Mouse (Mus musculus): ENCODE results near the gene Coro7. TPM values are rescaled to one million over a fixed set of nuclear protein-coding genes. Genes with fewer than 3 reads are reported as not detected.

Coro7 gene
- polyA plus RNA-seq, 1 experiment, result 6.0 TPM

DNA sequence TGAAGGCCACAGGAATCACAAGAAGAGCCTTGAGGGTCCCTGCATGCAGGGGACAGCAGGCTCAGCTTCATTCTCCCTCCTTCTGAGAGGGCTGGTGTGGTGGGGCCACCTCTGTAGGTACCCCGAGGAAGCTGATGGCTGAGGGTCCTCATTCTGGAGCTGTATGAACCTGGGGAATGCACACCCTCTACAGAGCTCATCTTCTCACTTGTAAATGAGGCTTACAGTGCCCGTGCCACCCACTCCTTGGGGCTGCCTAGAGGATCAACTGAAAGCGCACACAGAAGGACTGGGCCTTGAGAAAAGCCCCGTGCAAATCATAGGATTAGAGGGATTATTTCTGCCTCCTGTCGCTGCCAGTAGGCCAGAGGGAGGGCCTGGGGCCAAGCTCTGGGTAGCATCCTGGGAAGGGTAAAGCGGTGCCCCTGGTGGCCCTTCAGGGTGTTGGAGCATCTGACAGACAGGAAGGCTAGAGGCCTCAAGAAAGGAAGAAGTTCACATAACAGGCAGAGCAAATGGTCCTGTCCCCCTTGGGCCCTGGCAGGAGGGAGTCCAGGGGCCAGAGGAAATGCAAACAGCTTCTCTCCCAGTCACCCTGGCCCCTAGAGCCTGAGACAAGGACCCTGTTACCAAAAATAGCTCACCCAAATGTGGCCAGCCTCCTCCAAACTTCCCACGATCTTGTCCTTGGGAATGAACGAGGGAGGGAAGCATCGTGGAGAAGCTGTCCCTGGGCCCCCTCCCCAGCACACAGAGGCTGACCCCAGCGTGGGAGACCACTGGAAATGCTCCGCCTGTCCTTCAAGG lies 23.6 kb downstream of the Coro7 start:
- Histone ChIP-seq H3K36me3 (ENCODE audit: control insufficient read depth, insufficient read depth) (peaks cover 35% of the 10 kb centered on the region), H3ac (ENCODE audit: control insufficient read depth, insufficient read length, low read depth) (no peak overlapping the region), H3K79me3 (ENCODE audit: low read depth) (peaks cover 7% of the 10 kb centered on the region), H3K4me3 (ENCODE audit: insufficient read depth, poor library complexity, severe bottlenecking) (no peak overlapping the region), H3K79me2 (ENCODE audit: control insufficient read depth, insufficient read depth) (peaks cover 19% of the 10 kb centered on the region), H3K27me3 (ENCODE audit: control insufficient read depth, insufficient read depth, insufficient read length) (no peaks in the 10 kb centered on the region)
- no peak for TF ChIP-seq MAX (IDR thresholded peaks at IDR 0.05)
- TF ChIP-seq FOSL1 (IDR thresholded peaks at IDR 0.05; ENCODE audit: insufficient read depth, low read length, poor library complexity, severe bottlenecking), result no peak
- no peak for TF ChIP-seq CTCF (IDR thresholded peaks at IDR 0.05; ENCODE audit: control insufficient read depth, insufficient read depth, insufficient read length)
- TF ChIP-seq MYOG (IDR thresholded peaks at IDR 0.05; ENCODE audit: control insufficient read depth, extremely low read depth, insufficient read length), result no peak
- TF ChIP-seq MYOD1 (IDR thresholded peaks at IDR 0.05; ENCODE audit: control insufficient read depth, insufficient read length, low read depth), result no peak
- TF ChIP-seq CEBPB (IDR thresholded peaks at IDR 0.05; ENCODE audit: low read depth), result no peak
- no peak for TF ChIP-seq USF1 (IDR thresholded peaks at IDR 0.05; ENCODE audit: low read depth)

DNA sequence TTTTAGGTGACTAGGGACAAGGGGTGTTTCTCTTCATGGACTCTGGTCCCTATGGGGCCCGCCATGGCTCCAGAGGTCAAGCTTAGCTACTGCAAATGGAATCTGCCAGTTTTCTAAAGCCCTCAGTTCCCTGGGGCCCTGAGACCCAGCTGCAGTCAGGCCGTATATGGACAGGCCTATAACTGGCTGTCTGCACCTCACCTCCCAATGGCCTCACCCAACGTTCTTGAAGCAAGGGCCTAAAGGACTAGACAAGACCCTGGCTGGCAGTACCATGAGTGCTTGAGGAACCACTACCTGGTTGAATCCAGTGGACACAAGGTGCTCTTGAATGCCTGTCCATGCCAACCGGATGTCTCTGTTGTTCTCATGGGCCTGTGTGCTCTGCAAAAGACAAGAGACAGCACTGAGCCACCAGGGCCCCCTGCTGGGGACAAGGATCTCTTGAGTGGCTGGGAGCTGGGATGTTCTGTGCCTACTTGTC lies 24.3 kb downstream of the Coro7 start:
- Histone ChIP-seq H3K79me2 (ENCODE audit: control insufficient read depth, insufficient read depth) (peaks cover 26% of the 10 kb centered on the region), H3K4me3 (ENCODE audit: insufficient read depth, poor library complexity, severe bottlenecking) (no peak overlapping the region), H3ac (ENCODE audit: control insufficient read depth, insufficient read length, low read depth) (no peak overlapping the region), H3K36me3 (ENCODE audit: control insufficient read depth, insufficient read depth) (peaks cover 42% of the 10 kb centered on the region), H3K79me3 (ENCODE audit: low read depth) (peaks cover 12% of the 10 kb centered on the region), H3K27me3 (ENCODE audit: control insufficient read depth, insufficient read depth, insufficient read length) (no peaks in the 10 kb centered on the region)
- TF ChIP-seq USF1 (IDR thresholded peaks at IDR 0.05; ENCODE audit: low read depth) (no peak), MAX (IDR thresholded peaks at IDR 0.05) (no peak), FOSL1 (IDR thresholded peaks at IDR 0.05; ENCODE audit: insufficient read depth, low read length, poor library complexity, severe bottlenecking) (no peak), CTCF (IDR thresholded peaks at IDR 0.05; ENCODE audit: control insufficient read depth, insufficient read depth, insufficient read length) (no peak), MYOG (IDR thresholded peaks at IDR 0.05; ENCODE audit: control insufficient read depth, extremely low read depth, insufficient read length) (no peak), CEBPB (IDR thresholded peaks at IDR 0.05; ENCODE audit: low read depth) (no peak), MYOD1 (IDR thresholded peaks at IDR 0.05; ENCODE audit: control insufficient read depth, insufficient read length, low read depth) (no peak)

DNA sequence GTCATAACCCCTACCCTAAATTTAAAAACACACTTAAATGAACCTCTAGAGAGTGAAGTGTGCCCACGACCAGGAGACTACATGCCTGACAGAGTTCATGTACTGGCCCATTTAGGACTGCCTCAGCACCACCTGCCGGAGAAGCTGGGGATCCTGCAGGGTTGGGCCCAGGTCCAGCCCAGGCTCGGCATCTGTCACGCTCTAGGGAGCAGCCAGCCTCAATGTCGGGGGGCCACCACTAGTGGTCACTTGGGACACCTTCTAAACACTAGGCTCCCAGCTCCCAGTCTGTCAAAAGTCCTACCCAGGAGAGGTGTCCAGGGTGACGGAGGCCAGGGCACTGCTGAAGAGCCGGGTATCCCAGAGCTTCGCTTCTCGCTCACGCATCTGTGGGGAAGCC lies 24.9 kb downstream of the Coro7 start:
- Histone ChIP-seq H3K4me3 (ENCODE audit: insufficient read depth, poor library complexity, severe bottlenecking) (no peak overlapping the region), H3K36me3 (ENCODE audit: control insufficient read depth, insufficient read depth) (peaks cover 48% of the 10 kb centered on the region), H3K79me3 (ENCODE audit: low read depth) (peaks cover 14% of the 10 kb centered on the region), H3K27me3 (ENCODE audit: control insufficient read depth, insufficient read depth, insufficient read length) (no peaks in the 10 kb centered on the region), H3ac (ENCODE audit: control insufficient read depth, insufficient read length, low read depth) (no peak overlapping the region), H3K79me2 (ENCODE audit: control insufficient read depth, insufficient read depth) (peaks cover 32% of the 10 kb centered on the region)
- no peak for TF ChIP-seq FOSL1 (IDR thresholded peaks at IDR 0.05; ENCODE audit: insufficient read depth, low read length, poor library complexity, severe bottlenecking)

DNA sequence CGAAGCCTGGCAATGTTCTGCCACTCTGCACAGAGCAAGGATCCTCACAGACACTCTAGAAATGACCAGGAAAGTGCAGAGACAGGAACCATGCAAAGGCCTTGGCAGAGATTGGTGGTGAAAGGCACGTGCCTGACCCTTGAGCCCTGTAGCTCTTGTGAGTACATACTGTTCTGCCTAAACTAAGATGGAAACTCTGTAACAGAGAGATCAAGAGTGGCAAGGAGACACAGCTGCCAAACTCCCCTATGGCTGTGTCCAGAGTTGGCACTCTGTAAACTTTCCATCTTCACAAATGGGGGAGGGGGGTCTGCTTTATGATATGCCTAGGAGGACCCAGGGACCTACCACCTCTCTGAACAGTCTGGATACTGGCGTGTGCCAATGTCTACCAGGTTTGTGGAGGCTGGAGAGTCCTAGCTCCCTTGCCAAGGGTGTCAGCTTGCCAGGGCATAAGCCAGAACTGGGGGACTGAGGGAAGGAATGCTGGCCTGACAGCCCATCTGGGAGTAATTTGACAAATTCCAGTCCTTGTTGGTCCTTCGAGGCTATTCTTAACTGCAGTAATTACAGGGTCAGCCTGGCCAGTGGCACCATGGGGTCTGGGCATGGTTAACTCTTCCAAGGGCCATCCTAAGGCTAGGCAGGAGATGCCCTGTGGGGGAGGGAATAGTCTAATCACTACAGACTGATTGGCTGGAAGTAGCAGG lies 26.7 kb downstream of the Coro7 start:
- Histone ChIP-seq H3K79me3 (ENCODE audit: low read depth) (peaks cover 28% of the 10 kb centered on the region), H3ac (ENCODE audit: control insufficient read depth, insufficient read length, low read depth) (no peak overlapping the region), H3K27me3 (ENCODE audit: control insufficient read depth, insufficient read depth, insufficient read length) (no peaks in the 10 kb centered on the region), H3K79me2 (ENCODE audit: control insufficient read depth, insufficient read depth) (peaks cover 50% of the 10 kb centered on the region), H3K36me3 (ENCODE audit: control insufficient read depth, insufficient read depth) (peaks cover 64% of the 10 kb centered on the region), H3K4me3 (ENCODE audit: insufficient read depth, poor library complexity, severe bottlenecking) (no peak overlapping the region)
- no peak for TF ChIP-seq MAX (IDR thresholded peaks at IDR 0.05)
- no peak for TF ChIP-seq FOSL1 (IDR thresholded peaks at IDR 0.05; ENCODE audit: insufficient read depth, low read length, poor library complexity, severe bottlenecking)
- no peak for TF ChIP-seq MYOD1 (IDR thresholded peaks at IDR 0.05; ENCODE audit: control insufficient read depth, insufficient read length, low read depth)
- no peak for TF ChIP-seq USF1 (IDR thresholded peaks at IDR 0.05; ENCODE audit: low read depth)
- no peak for TF ChIP-seq CTCF (IDR thresholded peaks at IDR 0.05; ENCODE audit: control insufficient read depth, insufficient read depth, insufficient read length)
- no peak for TF ChIP-seq CEBPB (IDR thresholded peaks at IDR 0.05; ENCODE audit: low read depth)
- no peak for TF ChIP-seq MYOG (IDR thresholded peaks at IDR 0.05; ENCODE audit: control insufficient read depth, extremely low read depth, insufficient read length)

DNA sequence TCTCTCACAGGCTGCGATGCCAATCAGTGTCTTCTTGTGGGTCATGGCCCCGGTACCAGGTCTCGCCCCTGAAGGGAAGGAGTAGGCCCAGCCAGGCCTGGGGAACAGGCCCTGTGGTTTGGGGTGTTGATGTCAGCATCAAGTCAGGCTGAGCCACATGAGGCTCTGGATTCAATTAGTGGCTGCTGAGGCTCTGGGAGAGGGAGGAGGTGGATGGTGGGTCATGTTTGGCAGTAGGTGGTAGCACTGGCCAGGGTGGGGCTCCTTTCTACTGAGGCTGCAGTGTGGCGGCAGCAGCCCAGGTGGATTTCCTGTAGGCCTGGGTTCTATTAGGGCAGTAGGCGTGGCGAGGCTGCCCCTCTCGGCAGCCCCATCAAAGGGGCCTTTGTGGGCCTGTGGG lies 28.0 kb downstream of the Coro7 start:
- H3K79me2 ChIP-seq (ENCODE audit: control insufficient read depth, insufficient read depth), result peaks cover 60% of the 10 kb centered on the region
- TF ChIP-seq CTCF (IDR thresholded peaks at IDR 0.05; ENCODE audit: control insufficient read depth, insufficient read depth, insufficient read length), result no peak
- TF ChIP-seq FOSL1 (IDR thresholded peaks at IDR 0.05; ENCODE audit: insufficient read depth, low read length, poor library complexity, severe bottlenecking), result no peak
- no peak for TF ChIP-seq MAX (IDR thresholded peaks at IDR 0.05)
- no peak for TF ChIP-seq CEBPB (IDR thresholded peaks at IDR 0.05; ENCODE audit: low read depth)
- no peak for TF ChIP-seq USF1 (IDR thresholded peaks at IDR 0.05; ENCODE audit: low read depth)
- TF ChIP-seq MYOD1 (IDR thresholded peaks at IDR 0.05; ENCODE audit: control insufficient read depth, insufficient read length, low read depth), result no peak
- no peak for TF ChIP-seq MYOG (IDR thresholded peaks at IDR 0.05; ENCODE audit: control insufficient read depth, extremely low read depth, insufficient read length)
- no peaks in the 10 kb centered on the region for H3K27me3 ChIP-seq (ENCODE audit: control insufficient read depth, insufficient read depth, insufficient read length)
- peaks cover 30% of the 10 kb centered on the region for H3K79me3 ChIP-seq (ENCODE audit: low read depth)
- peaks cover 66% of the 10 kb centered on the region for H3K36me3 ChIP-seq (ENCODE audit: control insufficient read depth, insufficient read depth)
- no peak overlapping the region for H3K4me3 ChIP-seq (ENCODE audit: insufficient read depth, poor library complexity, severe bottlenecking)
- H3ac ChIP-seq (ENCODE audit: control insufficient read depth, insufficient read length, low read depth), result no peak overlapping the region
